Mouse (Mus musculus) myocyte (in vitro differentiated cells): ENCODE measurements at regions not wholly inside any gene's neighbourhood (a gene's known extent, or its start where the extent isn't known, plus 50 kb on each side); places are given as distances from the start of the nearest gene placed in this dataset.
"Not testable (repeated sequence)": the region's sequence is repeated elsewhere in the genome, so short reads cannot be mapped to it uniquely, and the experiment has no call there.

ENCODE experiments used
- H3K27me3 ChIP-seq: one replicate; pipeline ENCODE4 v1.6.1; 2011; ENCODE audit not compliant: control insufficient read depth, insufficient read depth, insufficient read length
- H3K36me3 ChIP-seq: one replicate; pipeline ENCODE4 v1.6.1; 2011; ENCODE audit not compliant: control insufficient read depth, insufficient read depth
- H3K4me2 ChIP-seq: one replicate; pipeline ENCODE4 v1.6.1; 2011; ENCODE audit warnings: low read depth, control low read depth
- H3K4me3 ChIP-seq: one replicate; pipeline ENCODE4 v1.5.1; 2011; ENCODE audit warnings: mild to moderate bottlenecking, control low read depth, moderate library complexity
- H3K79me2 ChIP-seq: one replicate; pipeline ENCODE4 v1.6.1; 2011; ENCODE audit not compliant: control insufficient read depth, insufficient read depth
- H3ac ChIP-seq: one replicate; pipeline ENCODE4 v1.6.1; 2011; ENCODE audit not compliant: control insufficient read depth, insufficient read length
- CEBPB ChIP-seq: IDR thresholded peaks from 2 replicates; pipeline ENCODE4 v1.6.1; 2011; ENCODE audit warnings: mild to moderate bottlenecking, moderate library complexity; ENCODE audit not compliant: poor library complexity, insufficient read depth, severe bottlenecking
- E2F4 ChIP-seq: IDR thresholded peaks from one replicate; pipeline ENCODE4 v1.6.1; 2011; ENCODE audit warnings: mild to moderate bottlenecking, control low read depth, moderate library complexity; ENCODE audit not compliant: insufficient read depth
- MAX ChIP-seq: IDR thresholded peaks from one replicate; pipeline ENCODE4 v1.6.1; 2011; ENCODE audit warnings: low read depth, mild to moderate bottlenecking, control low read depth
- MYOD1 ChIP-seq, 3 experiments: IDR thresholded peaks; one replicate each; pipeline ENCODE4 v1.6.1; 2011; ENCODE audit warnings: control low read depth in 2 of 3, low read depth in 2 of 3, mild to moderate bottlenecking in 2 of 3, moderate library complexity in 1 of 3; ENCODE audit not compliant: insufficient read length in 2 of 3, control insufficient read depth in 1 of 3
- MYOG ChIP-seq, 3 experiments: IDR thresholded peaks; one replicate each; pipeline ENCODE4 v1.6.1; 2011; ENCODE audit warnings: control low read depth in 2 of 3, low read depth in 2 of 3, mild to moderate bottlenecking in 2 of 3; ENCODE audit not compliant: insufficient read length in 2 of 3, control insufficient read depth in 1 of 3, insufficient read depth in 1 of 3
- POLR2A ChIP-seq: IDR thresholded peaks from one replicate; pipeline ENCODE4 v1.6.1; 2011; ENCODE audit warnings: low read depth, mild to moderate bottlenecking, control low read depth, moderate library complexity; ENCODE audit not compliant: insufficient read length
- POLR2AphosphoS2 ChIP-seq: IDR thresholded peaks from one replicate; pipeline ENCODE4 v1.6.1; 2011; ENCODE audit warnings: low read depth, control low read depth; ENCODE audit not compliant: insufficient read length
- REST ChIP-seq: IDR thresholded peaks from one replicate; pipeline ENCODE4 v1.6.1; 2011; ENCODE audit warnings: mild to moderate bottlenecking, control low read depth, moderate library complexity; ENCODE audit not compliant: insufficient read depth, insufficient read length
- SRF ChIP-seq: IDR thresholded peaks from one replicate; pipeline ENCODE4 v1.6.1; 2011; ENCODE audit warnings: low read depth; ENCODE audit not compliant: control insufficient read depth, insufficient read length
- TCF12 ChIP-seq: IDR thresholded peaks from one replicate; pipeline ENCODE4 v1.6.1; 2011; ENCODE audit warnings: mild to moderate bottlenecking, control low read depth; ENCODE audit not compliant: poor library complexity, insufficient read depth, severe bottlenecking
- TCF3 ChIP-seq: IDR thresholded peaks from one replicate; pipeline ENCODE4 v1.6.1; 2011; ENCODE audit warnings: low read depth, control low read depth; ENCODE audit not compliant: insufficient read length
- USF1 ChIP-seq: IDR thresholded peaks from one replicate; pipeline ENCODE4 v1.6.1; 2011; ENCODE audit warnings: low read depth, mild to moderate bottlenecking, control low read depth, moderate library complexity

DNA sequence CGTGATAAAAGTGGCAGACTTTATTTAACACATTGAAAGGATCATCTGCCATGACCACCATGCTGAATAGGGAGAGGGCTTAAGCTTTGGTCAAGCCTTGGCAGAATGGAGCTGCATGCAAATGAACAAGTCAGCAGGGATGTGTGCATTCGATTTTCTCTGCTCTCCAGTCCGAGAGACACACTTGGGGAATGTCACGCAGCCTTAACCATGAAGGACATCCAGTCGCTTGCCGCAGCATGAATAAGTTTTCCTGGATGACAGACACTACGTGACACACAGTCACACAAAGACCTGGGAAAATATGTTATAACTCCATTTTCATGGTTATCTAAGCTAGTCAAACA, 233.8 kb downstream of the Diras2 start:
- no peak for TF ChIP-seq REST
- no peak for TF ChIP-seq TCF3
- no peak for TF ChIP-seq TCF12
- TF ChIP-seq POLR2AphosphoS2 = no peak
- TF ChIP-seq USF1 = no peak
- no peak for TF ChIP-seq CEBPB
- no peak for TF ChIP-seq E2F4
- TF ChIP-seq POLR2A = no peak
- no peak for TF ChIP-seq SRF
- TF ChIP-seq MYOD1 (IDR thresholded peaks at IDR 0.05; ENCODE audit: control insufficient read depth in 1 of 3, insufficient read length in 2 of 3, low read depth in 2 of 3) = no peak
- H3K79me2 ChIP-seq = no peaks in the 10 kb centered on the region
- H3K4me2 ChIP-seq = no peak overlapping the region
- no peak overlapping the region for H3K4me3 ChIP-seq
- no peak overlapping the region for H3ac ChIP-seq
- H3K36me3 ChIP-seq = no peaks in the 10 kb centered on the region
- no peaks in the 10 kb centered on the region for H3K27me3 ChIP-seq

DNA sequence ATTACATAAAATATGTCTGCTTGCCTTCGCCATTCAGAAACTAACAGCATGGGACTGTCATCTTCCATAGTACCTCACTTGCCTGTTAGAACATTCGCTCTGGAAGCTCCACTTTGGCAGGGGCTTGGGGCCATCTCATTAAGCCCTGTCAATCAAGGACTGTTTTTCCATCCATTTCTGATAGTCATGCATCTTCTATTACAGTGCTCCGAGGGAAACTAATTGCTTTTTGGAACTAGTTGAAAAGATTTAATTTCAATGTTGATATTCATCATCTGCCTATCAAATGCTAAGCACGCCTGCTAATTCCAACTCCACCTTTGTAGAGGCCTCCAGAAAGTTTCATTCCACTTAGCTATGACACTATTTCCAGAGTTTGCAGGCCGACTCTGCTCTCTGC, 232.7 kb downstream of the Diras2 start:
- TF ChIP-seq SRF (no peak), REST (no peak), MYOD1 (IDR thresholded peaks at IDR 0.05; ENCODE audit: control insufficient read depth in 1 of 3, insufficient read length in 2 of 3, low read depth in 2 of 3) (no peak), MYOG (IDR thresholded peaks at IDR 0.05; ENCODE audit: control insufficient read depth in 1 of 3, insufficient read depth in 1 of 3, insufficient read length in 2 of 3, low read depth in 2 of 3) (no peak), POLR2AphosphoS2 (no peak)
- Histone ChIP-seq H3K79me2 (no peaks in the 10 kb centered on the region), H3K4me3 (no peak overlapping the region), H3K4me2 (no peak overlapping the region), H3ac (no peak overlapping the region), H3K27me3 (no peaks in the 10 kb centered on the region), H3K36me3 (no peaks in the 10 kb centered on the region)

DNA sequence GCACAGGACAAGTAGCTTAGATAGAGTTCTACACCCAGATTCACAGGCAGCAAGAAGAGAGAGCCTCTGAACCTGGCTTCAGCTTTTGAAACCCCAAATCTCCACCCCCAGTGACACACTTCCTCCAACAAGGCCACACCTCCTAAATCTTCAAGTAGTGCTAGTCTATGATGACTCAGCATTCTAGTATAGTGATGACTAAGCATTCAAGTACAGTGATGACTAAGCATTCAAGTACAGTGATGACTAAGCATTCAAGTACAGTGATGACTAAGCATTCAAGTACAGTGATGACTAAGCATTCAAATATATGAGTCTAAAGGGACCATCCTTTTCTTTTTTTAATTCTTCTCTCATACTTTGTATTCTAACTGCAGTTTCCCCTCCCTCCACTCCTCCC, 225.8 kb downstream of the Diras2 start:
- H3K36me3 ChIP-seq, H3K4me3 ChIP-seq, H3K4me2 ChIP-seq, H3ac ChIP-seq, H3K27me3 ChIP-seq, H3K79me2 ChIP-seq: not testable (repeated sequence)

DNA sequence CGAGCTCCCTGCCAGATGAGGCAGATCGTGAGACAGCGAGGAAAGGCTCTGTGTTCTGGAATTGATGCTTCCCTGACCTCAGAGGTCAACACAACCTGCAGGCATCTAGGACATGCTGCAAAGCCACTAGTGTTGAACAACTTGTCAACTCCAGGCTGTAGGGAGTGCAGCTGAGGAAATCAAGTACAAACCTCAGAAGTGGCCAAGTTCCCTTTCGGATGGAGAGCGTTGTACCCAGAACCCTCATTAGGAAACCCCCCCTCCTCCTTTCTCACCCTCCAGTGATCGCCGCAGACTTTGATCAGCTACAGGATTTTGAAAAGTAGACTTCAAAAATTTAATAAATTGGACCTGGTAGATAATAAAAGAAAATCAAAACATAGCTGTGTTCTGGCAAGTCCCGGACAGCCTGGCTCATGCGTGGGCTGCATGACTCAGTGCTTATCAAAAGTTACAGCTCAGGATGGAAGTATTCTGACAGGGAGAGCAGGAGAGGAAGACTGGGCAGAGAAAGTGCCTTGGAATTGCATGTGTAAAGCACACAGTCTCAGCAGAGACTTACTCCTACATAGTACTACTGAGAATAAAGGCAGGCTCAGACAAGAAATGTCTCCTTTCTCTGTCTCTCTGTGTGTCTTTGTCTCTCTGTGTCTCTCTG, 224.2 kb downstream of the Diras2 start:
- Histone ChIP-seq H3K4me3 (no peak overlapping the region), H3K36me3 (no peaks in the 10 kb centered on the region), H3K4me2 (peak overlapping the region; percentile 48), H3ac (no peak overlapping the region), H3K79me2 (no peaks in the 10 kb centered on the region), H3K27me3 (no peaks in the 10 kb centered on the region)
- no peak for TF ChIP-seq MAX
- no peak for TF ChIP-seq USF1
- TF ChIP-seq TCF12 = no peak
- no peak for TF ChIP-seq TCF3
- TF ChIP-seq REST = no peak
- no peak for TF ChIP-seq CEBPB
- no peak for TF ChIP-seq POLR2AphosphoS2
- TF ChIP-seq MYOD1 (IDR thresholded peaks at IDR 0.05; ENCODE audit: control insufficient read depth in 1 of 3, insufficient read length in 2 of 3, low read depth in 2 of 3) = no peak
- TF ChIP-seq SRF = no peak
- no peak for TF ChIP-seq POLR2A

DNA sequence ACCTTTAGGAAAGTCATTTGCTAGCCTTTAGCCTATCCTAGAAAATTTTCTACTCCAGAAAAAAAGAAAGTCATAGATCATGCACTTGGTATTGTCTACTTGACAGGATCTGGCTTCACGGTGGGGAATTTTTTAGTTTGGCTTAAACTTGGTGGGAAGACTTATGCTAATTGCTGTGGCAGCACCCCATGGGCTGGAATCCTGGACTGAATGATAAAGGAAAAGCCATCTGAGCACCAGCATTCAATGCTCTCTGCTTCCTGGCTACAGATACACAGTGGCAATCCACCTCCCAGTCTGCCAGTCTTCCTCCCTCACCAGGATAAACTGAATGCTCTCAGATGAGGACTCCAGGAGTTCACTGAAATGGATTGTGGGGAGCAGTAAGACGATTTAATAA, 220.1 kb downstream of the Diras2 start:
- TF ChIP-seq REST = no peak
- TF ChIP-seq POLR2A = no peak
- TF ChIP-seq MYOG (IDR thresholded peaks at IDR 0.05; ENCODE audit: control insufficient read depth in 1 of 3, insufficient read depth in 1 of 3, insufficient read length in 2 of 3, low read depth in 2 of 3) = no peak
- no peak overlapping the region for H3K4me2 ChIP-seq
- no peaks in the 10 kb centered on the region for H3K27me3 ChIP-seq
- H3K79me2 ChIP-seq = no peaks in the 10 kb centered on the region
- H3K4me3 ChIP-seq = no peak overlapping the region
- no peaks in the 10 kb centered on the region for H3K36me3 ChIP-seq
- no peak overlapping the region for H3ac ChIP-seq

- H3K4me3 ChIP-seq = no peak overlapping the region
- TF ChIP-seq TCF3 (no peak), POLR2AphosphoS2 (no peak), CEBPB (no peak), TCF12 (no peak), MAX (no peak), MYOG (IDR thresholded peaks at IDR 0.05; ENCODE audit: control insufficient read depth in 1 of 3, insufficient read depth in 1 of 3, insufficient read length in 2 of 3, low read depth in 2 of 3) (no peak), REST (no peak), E2F4 (no peak), MYOD1 (IDR thresholded peaks at IDR 0.05; ENCODE audit: control insufficient read depth in 1 of 3, insufficient read length in 2 of 3, low read depth in 2 of 3) (no peak), SRF (no peak), POLR2A (no peak), USF1 (no peak)
- no peak overlapping the region for H3K4me2 ChIP-seq
- H3K27me3 ChIP-seq = no peaks in the 10 kb centered on the region
- no peaks in the 10 kb centered on the region for H3K36me3 ChIP-seq
- no peaks in the 10 kb centered on the region for H3K79me2 ChIP-seq
- no peak overlapping the region for H3ac ChIP-seq
Observed at GRCm38 (mm10) chr13:52318276-52318675, 212.8 kb downstream of the Diras2 start.
